Mouse (Mus musculus) kidney, adult 11 months (tissue): ENCODE data around the gene Cdc73.
"Not testable (repeated sequence)": the region's sequence is repeated elsewhere in the genome, so short reads cannot be mapped to it uniquely, and the experiment has no call there.

ENCODE experiments used
- DNase-seq: peaks from one replicate; pipeline ENCODE4 v3.0.0; 2022

The Cdc73 gene

GRCm38 (mm10) chr1:143702741-143703262 lies at the start of gene Cdc73:
TSS of gene Cdc73 (minus strand) at chr1:143702893.
- peak; percentile 91 for DNase-seq

- DNase-seq: no peak
Observed at GRCm38 (mm10) chr1:143745871-143746270, 43.2 kb upstream of the Cdc73 start.

DNA sequence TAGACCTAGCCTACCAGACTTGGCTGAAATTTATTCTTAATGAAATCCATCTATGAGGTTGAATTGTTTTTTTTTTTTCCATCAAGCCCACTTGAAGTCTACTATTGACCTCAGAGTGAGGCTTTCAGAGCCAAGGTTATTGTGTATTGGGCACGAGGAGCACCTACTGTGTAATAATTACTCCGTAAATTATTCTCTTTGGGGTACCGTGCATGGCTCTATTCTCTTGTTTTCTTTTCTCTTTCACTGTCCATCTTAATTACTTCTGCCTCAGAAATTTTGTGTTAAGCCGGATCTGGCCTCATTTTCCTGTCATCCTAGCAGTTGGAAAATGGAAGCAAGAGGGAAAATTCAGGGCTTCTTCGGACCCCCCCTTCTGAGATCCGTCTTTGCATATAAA lies 39.5 kb upstream of the Cdc73 start:
- no peak for DNase-seq

GRCm38 (mm10) chr1:143741331-143741730 lies 38.6 kb upstream of the Cdc73 start:
- DNase-seq: no peak

- no peak for DNase-seq
Observed at GRCm38 (mm10) chr1:143740581-143740980, 37.9 kb upstream of the Cdc73 start.

DNA sequence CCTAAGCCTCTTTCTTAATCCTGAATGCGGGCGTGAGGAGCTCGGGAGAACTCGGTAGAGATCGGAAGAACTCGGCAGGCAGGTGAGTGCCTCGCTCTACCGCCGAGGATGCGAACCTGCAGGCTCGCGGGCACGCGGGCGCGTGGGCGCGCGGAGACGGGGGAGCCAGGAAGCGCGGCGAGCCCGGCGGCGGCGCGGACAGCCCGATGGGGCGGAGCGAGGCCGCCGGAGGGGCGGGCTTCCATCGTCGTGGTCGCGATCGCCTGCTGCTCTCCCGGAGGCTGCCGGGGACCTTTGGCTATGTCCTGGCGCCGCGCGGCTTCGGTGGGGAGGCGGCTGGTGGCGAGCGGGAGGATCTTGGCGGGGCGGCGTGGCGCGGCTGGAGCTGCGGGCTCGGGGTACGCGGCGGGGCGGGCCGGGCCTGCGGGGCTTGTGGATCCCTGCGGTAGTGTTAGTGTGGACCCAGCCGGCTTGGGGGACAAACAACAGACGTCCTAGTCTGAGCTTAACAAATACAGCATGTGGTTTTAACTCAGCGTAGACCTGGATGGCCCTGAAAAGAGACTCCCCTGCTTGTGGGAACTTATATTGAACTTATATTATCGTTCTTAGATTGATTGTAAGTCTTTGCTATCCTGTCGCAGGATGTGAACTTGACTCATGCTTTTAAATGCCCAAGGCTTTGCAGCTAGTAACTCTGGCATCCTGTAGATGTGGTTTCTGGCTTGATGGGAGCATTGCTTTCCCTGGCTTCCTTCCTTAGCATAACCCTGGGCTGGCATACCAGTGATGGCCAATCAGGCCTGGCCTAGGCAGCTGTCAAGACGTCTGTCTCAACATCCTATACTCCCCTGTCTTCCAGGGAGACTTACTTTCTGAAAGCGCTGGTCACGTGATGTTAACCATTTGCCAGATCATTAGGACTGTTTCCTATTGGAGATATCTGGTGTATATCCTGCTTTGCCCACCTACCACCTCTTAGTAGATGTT lies 37.0 kb upstream of the Cdc73 start:
- peak; percentile 92 for DNase-seq

- no peak for DNase-seq
Observed at GRCm38 (mm10) chr1:143738811-143739210, 36.1 kb upstream of the Cdc73 start.

DNA sequence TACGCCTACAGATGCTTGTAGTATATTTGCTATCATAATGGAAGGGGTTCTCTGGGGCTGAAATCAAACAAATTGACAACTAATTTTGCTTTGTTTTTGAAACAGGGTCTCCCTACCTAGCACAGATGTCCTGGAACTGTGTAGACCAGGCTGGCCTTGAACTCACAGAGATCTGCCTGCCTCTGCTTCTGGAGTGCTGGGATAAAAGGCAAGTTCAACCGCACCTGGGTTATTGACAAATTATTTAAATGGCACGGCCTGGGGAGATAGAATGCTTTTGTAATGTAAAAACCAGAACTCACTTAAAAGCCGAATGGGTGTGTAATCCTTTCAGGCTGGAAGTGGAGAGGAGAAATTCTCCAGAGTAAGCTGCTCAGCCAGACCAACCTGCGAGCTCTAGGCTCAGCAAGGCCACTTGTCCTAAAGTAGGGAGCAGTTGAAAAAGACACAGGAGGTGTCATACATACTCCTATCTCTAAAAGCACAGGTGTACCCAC lies 31.3 kb upstream of the Cdc73 start:
- no peak for DNase-seq

- DNase-seq: no peak
Observed at GRCm38 (mm10) chr1:143731691-143732090, 29.0 kb upstream of the Cdc73 start.

GRCm38 (mm10) chr1:143730899-143731298 lies 28.2 kb upstream of the Cdc73 start:
- no peak for DNase-seq

GRCm38 (mm10) chr1:143727701-143728445 lies 25.2 kb upstream of the Cdc73 start:
- DNase-seq: no peak

DNA sequence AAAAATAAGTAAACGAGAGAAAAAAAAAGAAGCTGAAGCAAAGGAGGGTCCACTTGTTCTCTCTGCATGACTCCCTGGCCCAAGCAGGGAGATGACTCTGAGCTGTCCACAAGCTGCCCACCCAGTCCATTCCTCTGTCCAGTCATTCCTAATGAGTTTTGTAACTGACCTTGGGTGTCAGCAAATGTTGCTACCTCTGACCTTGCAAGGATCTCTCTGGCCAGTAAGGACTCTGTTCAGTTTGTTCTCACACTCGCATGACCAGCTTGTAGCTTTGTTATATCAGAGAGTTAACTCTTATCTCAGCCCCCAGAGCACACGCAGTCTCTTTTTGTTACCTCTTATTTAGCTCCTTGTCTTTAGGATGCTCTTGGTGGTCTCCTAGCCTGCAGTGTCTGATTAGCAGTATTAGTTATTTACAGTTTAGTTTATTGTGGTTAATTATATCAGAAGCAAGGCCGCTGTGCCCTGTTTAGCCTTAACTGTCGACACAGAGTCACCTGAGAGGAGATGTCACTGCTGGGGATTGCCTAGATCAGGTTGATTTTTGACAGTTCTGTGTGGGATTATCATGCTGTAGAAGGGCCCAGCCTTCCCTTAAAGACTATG lies 21.9 kb upstream of the Cdc73 start:
- DNase-seq: no peak

GRCm38 (mm10) chr1:143716038-143716437 lies 13.3 kb upstream of the Cdc73 start, which contains the start of gene Glrx2:
TSS of gene Glrx2 (plus strand) at chr1:143716338.
- not testable (repeated sequence) for DNase-seq

GRCm38 (mm10) chr1:143710627-143710976 lies 7.9 kb upstream of the Cdc73 start:
- DNase-seq: no peak

GRCm38 (mm10) chr1:143709966-143710626 lies 7.4 kb upstream of the Cdc73 start:
- no peak for DNase-seq

- DNase-seq: no peak
Observed at GRCm38 (mm10) chr1:143708361-143708760, 5.7 kb upstream of the Cdc73 start.

- DNase-seq: no peak
Observed at GRCm38 (mm10) chr1:143707006-143707405, 4.3 kb upstream of the Cdc73 start.

DNA sequence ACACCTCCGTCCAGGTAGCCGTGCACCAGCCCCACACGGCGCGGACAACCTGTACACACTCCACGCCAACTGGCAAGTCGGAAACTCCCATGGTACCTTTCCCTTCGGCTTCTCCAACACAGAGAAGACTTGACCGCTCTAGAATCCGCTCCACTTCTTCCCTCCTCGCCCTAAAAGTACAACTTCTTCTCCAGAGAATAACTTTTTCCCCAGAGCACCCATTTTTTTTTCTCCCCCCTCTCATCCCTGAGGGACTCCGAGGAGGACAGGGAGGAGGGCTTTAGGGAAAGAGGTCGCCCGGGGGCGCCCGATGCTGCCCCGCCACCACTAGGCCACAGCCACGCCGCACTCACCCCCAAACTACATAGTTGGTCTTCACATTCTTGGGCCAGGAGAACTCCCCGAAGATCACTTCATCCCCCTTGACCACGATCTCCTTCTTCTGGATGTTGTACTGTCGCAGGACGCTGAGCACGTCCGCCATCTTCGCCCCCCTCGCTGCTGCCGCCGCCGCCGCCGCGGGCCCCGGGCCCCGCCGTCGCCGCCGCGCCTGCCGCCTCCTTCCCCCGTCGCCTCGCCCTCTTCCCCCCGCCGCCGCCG lies 452 bp downstream of the Cdc73 start:
- no peak for DNase-seq

DNA sequence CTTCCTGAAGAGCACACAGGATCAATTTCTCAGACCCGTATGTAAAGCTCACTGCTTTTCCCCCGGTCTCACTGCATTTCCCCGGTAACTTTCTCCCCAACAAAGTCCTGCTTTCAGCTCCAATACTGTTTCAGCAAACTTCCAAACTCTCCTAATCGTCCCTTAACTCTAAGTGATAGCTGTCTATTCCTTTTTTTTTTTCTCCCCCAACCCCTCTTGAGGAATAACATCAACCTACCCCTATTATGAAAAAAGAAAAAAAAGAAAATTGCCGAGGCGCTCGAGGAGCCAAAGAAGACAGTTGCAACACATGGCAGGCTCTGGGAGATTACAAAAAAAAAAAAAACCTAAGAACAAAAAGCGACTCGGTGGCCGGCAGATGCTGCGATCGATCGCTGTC lies 957 bp downstream of the Cdc73 start:
- no peak for DNase-seq

GRCm38 (mm10) chr1:143684849-143685248 lies 17.8 kb downstream of the Cdc73 start:
- DNase-seq: no peak

- DNase-seq: no peak
Observed at GRCm38 (mm10) chr1:143681108-143681507, 21.6 kb downstream of the Cdc73 start.
